25 mouse cellular contexts compared by ENCODE assay signal in genomic region chr13:94224717-94225705, GRCm38 (mm10).
DNase-seq lines count a peak whose midpoint lies in the region; ATAC-seq and TF ChIP-seq lines count a peak whose summit lies in the region.
"Had no signal": no experiment of that assay in that cellular context is flagged by ENCODE, and none has a peak within 500 bp of the region (broad histone marks: within the 10 kb centered on the region; RNA-seq: fewer than 3 reads in every experiment).

No protein-coding gene starts in this region.

- no peak for DNase-seq in hindbrain, postnatal 0 days (ENCODE audit: low spot score)
- no peak for DNase-seq in neural tube, embryonic 10.5 days (ENCODE audit: extremely low spot score, low spot score)
- DNase-seq in R1 (ENCODE audit: low read depth, low spot score), result peak; percentile 78
- DNase-seq in left cerebral cortex, adult 2 months (ENCODE audit: extremely low spot score in 1 of 2, low spot score in 2 of 2), result no peak
- DNase-seq in ovary, adult 18-20 months (ENCODE audit: low spot score), result no peak
- DNase-seq: adrenal gland, adult 8-10 months; cerebellum, adult 11-12 months; cerebellum, postnatal 10 days; kidney, adult 18-20 months; layer of hippocampus, adult 9-11 months; left cerebral cortex, postnatal 4 days; lung, embryonic 14.5 days; retina, postnatal 1 day; right cerebral cortex, postnatal 25 days; spleen, adult 18-20 months; thymus, adult 18-20 months; thymus, postnatal 4 days had no signal

- 95% methylated on average over 38 of the region's 38 CpGs for WGBS in hindbrain, embryonic 15.5 days
- 93% methylated on average over 38 of the region's 38 CpGs for WGBS in hindbrain, postnatal 0 days
- WGBS in neural tube, embryonic 13.5 days, result 95% methylated on average over 38 of the region's 38 CpGs

- intact Hi-C loops in left cerebral cortex, adult 2 months (cut with DNase I), result no loop called here

- no peaks in the 10 kb centered on the region for H3K9me3 ChIP-seq in hindbrain, embryonic 15.5 days
- no peaks in the 10 kb centered on the region for H3K9me3 ChIP-seq in hindbrain, postnatal 0 days (ENCODE audit: low read length)
- no peaks in the 10 kb centered on the region for H3K9me3 ChIP-seq in neural tube, embryonic 13.5 days
- H3K9me3 ChIP-seq: embryonic facial prominence, embryonic 10.5 days; limb, embryonic 15.5 days had no signal

- no peak overlapping the region for H3K4me3 ChIP-seq in hindbrain, embryonic 15.5 days
- no peak overlapping the region for H3K4me3 ChIP-seq in hindbrain, postnatal 0 days (ENCODE audit: low read length)
- H3K4me3 ChIP-seq in neural tube, embryonic 13.5 days, result no peak overlapping the region
- no peak overlapping the region for H3K4me3 ChIP-seq in left cerebral cortex, adult 2 months
- H3K4me3 ChIP-seq: embryonic facial prominence, embryonic 10.5 days; limb, embryonic 15.5 days had no signal

- no peaks in the 10 kb centered on the region for H3K27me3 ChIP-seq in hindbrain, embryonic 15.5 days
- H3K27me3 ChIP-seq in hindbrain, postnatal 0 days (ENCODE audit: insufficient read depth, low read length), result no peaks in the 10 kb centered on the region
- H3K27me3 ChIP-seq in neural tube, embryonic 13.5 days, result no peaks in the 10 kb centered on the region
- H3K27me3 ChIP-seq: limb, embryonic 15.5 days had no signal

- peaks cover 33% of the 10 kb centered on the region for H3K36me3 ChIP-seq in hindbrain, embryonic 15.5 days
- peaks cover 7% of the 10 kb centered on the region; the same call in 1 of the 2 replicates for H3K36me3 ChIP-seq in hindbrain, postnatal 0 days (ENCODE audit: insufficient read depth, low read length)
- H3K36me3 ChIP-seq in neural tube, embryonic 13.5 days, result peaks cover 47% of the 10 kb centered on the region

- no peak for TF ChIP-seq CTCF in hindbrain, postnatal 0 days (IDR thresholded peaks at IDR 0.05; ENCODE audit: low read depth)
- no peak for TF ChIP-seq CTCF in left cerebral cortex, adult 2 months (IDR thresholded peaks at IDR 0.05)

- H3K9ac ChIP-seq in hindbrain, embryonic 15.5 days, result no peak overlapping the region
- H3K9ac ChIP-seq in hindbrain, postnatal 0 days (replicated peaks; ENCODE audit: low read length), result no peak overlapping the region
- no peak overlapping the region for H3K9ac ChIP-seq in neural tube, embryonic 13.5 days
- H3K9ac ChIP-seq: limb, embryonic 15.5 days; liver, embryonic 14.5 days; lung, embryonic 14.5 days had no signal

- H3K4me2 ChIP-seq in hindbrain, embryonic 15.5 days, result no peak overlapping the region
- no peak overlapping the region for H3K4me2 ChIP-seq in hindbrain, postnatal 0 days (ENCODE audit: low read depth, low read length)
- no peak overlapping the region for H3K4me2 ChIP-seq in neural tube, embryonic 13.5 days
- H3K4me2 ChIP-seq: heart, embryonic 11.5 days; limb, embryonic 15.5 days; lung, embryonic 14.5 days had no signal

- ATAC-seq in hindbrain, embryonic 15.5 days (ENCODE audit: low FRiP score, low read depth), result 0 out of 2 replicates have a peak, but pooled peaks have one; percentile 19
- ATAC-seq in hindbrain, postnatal 0 days, result no peak; the same call in 1 of the 2 replicates
- 0 out of 2 replicates have a peak, but pooled peaks have one; percentile 27 for ATAC-seq in neural tube, embryonic 13.5 days (ENCODE audit: low read depth)
- ATAC-seq: activated CD4-positive, CD25-positive, alpha-beta regulatory T cell, adult 4 months had no signal

- no peaks in the 10 kb centered on the region for H3K4me1 ChIP-seq in hindbrain, embryonic 15.5 days (replicated peaks)
- no peaks in the 10 kb centered on the region for H3K4me1 ChIP-seq in hindbrain, postnatal 0 days (ENCODE audit: insufficient read depth, low read length)
- no peaks in the 10 kb centered on the region for H3K4me1 ChIP-seq in neural tube, embryonic 13.5 days (replicated peaks)

- no peak overlapping the region for H3K27ac ChIP-seq in hindbrain, embryonic 15.5 days (replicated peaks)
- H3K27ac ChIP-seq in hindbrain, postnatal 0 days, result no peak overlapping the region
- no peak overlapping the region for H3K27ac ChIP-seq in neural tube, embryonic 13.5 days (replicated peaks)
- no peak overlapping the region for H3K27ac ChIP-seq in left cerebral cortex, adult 2 months
- H3K27ac ChIP-seq: embryonic facial prominence, embryonic 10.5 days; kidney, postnatal 0 days; limb, embryonic 15.5 days; liver, embryonic 14.5 days had no signal
